Mouse (Mus musculus) cerebellum, adult 2 months (tissue): ENCODE results near the gene Gsg1l.

Source experiments
- CTCF ChIP-seq: fragments of 200-500 bp; IDR thresholded peaks from 2 replicates; pipeline ENCODE4 v1.5.1; 2011; ENCODE audit warnings: low read depth, mild to moderate bottlenecking, control low read depth, low read length, moderate library complexity, borderline replicate concordance; ENCODE audit not compliant: insufficient read depth
- POLR2A ChIP-seq: fragments of 200-500 bp; IDR thresholded peaks from 2 replicates; pipeline ENCODE4 v1.6.1; 2011; ENCODE audit warnings: low read length, control low read depth, borderline replicate concordance; ENCODE audit not compliant: insufficient read depth

- TF ChIP-seq CTCF (no peak), POLR2A (no peak)
Measured at GRCm38 (mm10) chr7:125996151-125996550, 86.1 kb downstream of the Gsg1l start.
